In the genomic region with DNA sequence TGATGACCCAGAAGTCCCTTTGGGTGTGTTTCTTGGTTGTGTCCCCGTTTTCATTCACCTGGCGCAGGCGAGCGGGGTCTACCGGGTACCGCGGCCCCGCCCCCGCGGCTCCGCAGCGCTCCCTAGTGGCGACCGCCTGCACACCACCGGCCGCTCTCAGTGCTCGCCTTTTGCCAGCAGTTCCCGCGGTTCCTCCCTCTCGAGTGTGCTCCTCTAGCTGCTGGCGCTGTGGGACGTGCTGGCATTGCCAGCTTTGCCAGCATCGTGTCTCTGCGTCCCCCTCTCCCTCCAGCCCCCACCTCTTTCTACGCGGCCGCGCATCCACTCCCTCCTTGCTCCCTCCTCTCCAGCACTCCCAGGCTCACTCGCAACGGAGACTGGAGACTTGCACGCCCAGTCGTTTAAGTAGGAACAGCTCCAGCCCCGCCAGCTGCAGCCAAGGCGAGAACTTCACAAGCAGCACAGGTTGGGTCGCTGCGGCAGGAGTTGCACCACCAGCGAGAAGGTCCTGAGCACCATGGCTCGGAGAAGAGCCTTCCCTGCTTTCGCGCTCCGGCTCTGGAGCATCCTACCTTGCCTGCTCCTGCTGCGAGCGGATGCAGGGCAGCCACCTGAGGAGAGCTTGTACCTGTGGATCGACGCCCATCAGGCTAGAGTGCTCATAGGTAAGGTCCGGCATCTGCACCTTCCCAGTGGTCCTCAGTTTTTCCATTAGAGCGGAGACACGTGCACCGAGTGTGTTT, we compare ENCODE assay signal across 8 mouse cellular contexts. TPM values are rescaled to one million over a fixed set of nuclear protein-coding genes. Genes with fewer than 3 reads are reported as not detected.
A peak's percentile ranks its signal among the peaks of the same experiment; 100 is the strongest.
DNase-seq lines count a peak whose midpoint lies in the region; ATAC-seq and TF ChIP-seq lines count a peak whose summit lies in the region.

A gene (plus strand): TSS at position 135 of the 743 bp plus-strand sequence.

- peaks cover 4% of the 10 kb centered on the region; the same call in 1 of the 2 replicates for H3K4me1 ChIP-seq in E14TG2a.4 (replicated peaks; ENCODE audit: low read depth, low read length)
- peaks cover 17% of the 10 kb centered on the region for H3K4me1 ChIP-seq in forebrain, embryonic 10.5 days
- peaks cover 8% of the 10 kb centered on the region for H3K4me1 ChIP-seq in heart, embryonic 16.5 days (ENCODE audit: control insufficient read depth, insufficient read depth, low read length)
- peaks cover 5% of the 10 kb centered on the region; the same call in 1 of the 2 replicates for H3K4me1 ChIP-seq in lung, adult 2 months (ENCODE audit: control insufficient read depth, insufficient read depth, low read length)
- H3K4me1 ChIP-seq in neural tube, embryonic 15.5 days = peaks cover 15% of the 10 kb centered on the region

- H3K4me3 ChIP-seq in E14TG2a.4 (replicated peaks; ENCODE audit: low read length) = peak within 1 kb of the TSS; percentile 86
- peak within 1 kb of the TSS; percentile 66 for H3K4me3 ChIP-seq in forebrain, embryonic 10.5 days
- peak within 1 kb of the TSS; percentile 74 for H3K4me3 ChIP-seq in heart, embryonic 16.5 days (ENCODE audit: low read length)
- peak within 1 kb of the TSS; percentile 68 for H3K4me3 ChIP-seq in lung, adult 2 months (replicated peaks; ENCODE audit: extremely low read depth, low read depth, low read length)
- H3K4me3 ChIP-seq in neural tube, embryonic 15.5 days (replicated peaks) = peak within 1 kb of the TSS; percentile 57

- no peak; the same call in 1 of the 2 replicates for TF ChIP-seq CTCF in E14TG2a.4 (conservative IDR thresholded peaks at IDR 0.05; ENCODE audit: low read length)
- TF ChIP-seq CTCF in lung, adult 2 months (IDR thresholded peaks at IDR 0.05; ENCODE audit: insufficient read depth, low read length) = peak; percentile 46

- no peak for TF ChIP-seq POLR2A in lung, adult 2 months (IDR thresholded peaks at IDR 0.05; ENCODE audit: borderline replicate concordance, extremely low read depth, low read depth, low read length)

- H3K9ac ChIP-seq in heart, embryonic 16.5 days (ENCODE audit: low read length) = peak within 1 kb of the TSS; percentile 73
- H3K9ac ChIP-seq in neural tube, embryonic 15.5 days (replicated peaks) = peak within 1 kb of the TSS; percentile 60

- H3K36me3 ChIP-seq in E14TG2a.4 (ENCODE audit: insufficient read depth, low read length) = no peaks in the 10 kb centered on the region
- no peaks in the 10 kb centered on the region for H3K36me3 ChIP-seq in forebrain, embryonic 10.5 days (replicated peaks)
- H3K36me3 ChIP-seq in heart, embryonic 16.5 days (ENCODE audit: control insufficient read depth, insufficient read depth) = no peaks in the 10 kb centered on the region
- no peaks in the 10 kb centered on the region for H3K36me3 ChIP-seq in neural tube, embryonic 15.5 days

- ATAC-seq in heart, embryonic 16.5 days (replicated peaks; ENCODE audit: extremely low read depth, insufficient read depth, low FRiP score) = peak; percentile 89
- peak; percentile 95 for ATAC-seq in neural tube, embryonic 15.5 days (ENCODE audit: low FRiP score)

- H3K27ac ChIP-seq in forebrain, embryonic 10.5 days = peak within 1 kb of the TSS; percentile 77
- peak within 1 kb of the TSS; percentile 29; the same call in 1 of the 2 replicates for H3K27ac ChIP-seq in heart, embryonic 16.5 days (ENCODE audit: low read length)
- no peak within 1 kb of the TSS for H3K27ac ChIP-seq in neural tube, embryonic 15.5 days (replicated peaks)

- no peaks in the 10 kb centered on the region for H3K9me3 ChIP-seq in E14TG2a.4 (ENCODE audit: low read length)
- no peaks in the 10 kb centered on the region for H3K9me3 ChIP-seq in forebrain, embryonic 10.5 days
- H3K9me3 ChIP-seq in heart, embryonic 16.5 days (replicated peaks; ENCODE audit: control insufficient read depth, low read length) = no peaks in the 10 kb centered on the region
- H3K9me3 ChIP-seq in neural tube, embryonic 15.5 days (replicated peaks) = no peaks in the 10 kb centered on the region

- peak within 1 kb of the TSS; percentile 95 for H3K4me2 ChIP-seq in heart, embryonic 16.5 days (ENCODE audit: low read depth, low read length)
- H3K4me2 ChIP-seq in neural tube, embryonic 15.5 days = peak within 1 kb of the TSS; percentile 98

- peak; percentile 39 for DNase-seq in c-Kit-positive CD71-negative TER-119-negative erythroid progenitor cells, embryonic 14.5 days (ENCODE audit: low read depth)
- DNase-seq in forebrain, embryonic 10.5 days (ENCODE audit: extremely low spot score, low spot score) = peak; percentile 86
- DNase-seq in kidney, postnatal 25 days = peak; percentile 76 to 78
- peak; percentile 81 for DNase-seq in lung, adult 2 months
- DNase-seq in testis, postnatal 10 days (ENCODE audit: low spot score) = peak; percentile 92

- peaks cover 44% of the 10 kb centered on the region for H3K27me3 ChIP-seq in E14TG2a.4 (ENCODE audit: insufficient read depth, low read length)
- H3K27me3 ChIP-seq in forebrain, embryonic 10.5 days (ENCODE audit: poor library complexity, severe bottlenecking) = peaks cover 74% of the 10 kb centered on the region
- H3K27me3 ChIP-seq in heart, embryonic 16.5 days (ENCODE audit: control insufficient read depth, insufficient read depth, low read length) = peaks cover 6% of the 10 kb centered on the region
- H3K27me3 ChIP-seq in neural tube, embryonic 15.5 days (replicated peaks) = peaks cover 29% of the 10 kb centered on the region

- WGBS in forebrain, embryonic 10.5 days = 1% methylated on average over 49 of the region's 49 CpGs
- WGBS in heart, embryonic 16.5 days = 1% methylated on average over 49 of the region's 49 CpGs
- WGBS in lung, adult 2 months = 1% methylated on average over 49 of the region's 49 CpGs
- WGBS in neural tube, embryonic 15.5 days = under 1% methylated on average over 49 of the region's 49 CpGs

RNA-seq across cellular contexts. Expression of the gene that starts here (rescaled TPM):
- polyA plus RNA-seq in forebrain, embryonic 10.5 days (2016; fragmentation: Nextera tagmentation; extraction: Ambion mirVana) = 2.6 and 2.7 TPM in 2 replicates
- polyA plus RNA-seq in heart, embryonic 16.5 days (2015; fragmentation: Nextera tagmentation; extraction: Ambion mirVana) = 20.6 and 21.4 TPM in 2 replicates
- polyA plus RNA-seq in lung, adult 2 months (2012; rRNA removed) = 3.5 and 4.3 TPM in 2 replicates
- polyA plus RNA-seq in neural tube, embryonic 15.5 days (2015; fragmentation: Nextera tagmentation; extraction: Ambion mirVana) = 4.3 and 7.4 TPM in 2 replicates

Comparison
In these comparisons a context has a peak if more than half of its experiments do, and no peak if none do; other contexts are left out.
1. DNase-seq: peak in every context shown above with its lines; median percentile 92 in testis, postnatal 10 days; 86 in forebrain, embryonic 10.5 days; 81 in lung, adult 2 months; 77 in kidney, postnatal 25 days; 39 in c-Kit-positive CD71-negative TER-119-negative erythroid progenitor cells, embryonic 14.5 days.